Mouse (Mus musculus): ENCODE data around the gene Ms4a3. TPM values are rescaled to one million over a fixed set of nuclear protein-coding genes. Genes with fewer than 3 reads are reported as not detected.

The Ms4a3 gene
- total and polyA plus RNA-seq, 3 experiments, result 0.34 to 0.63 (median 0.51) TPM

- H3K4me2 ChIP-seq (ENCODE audit: insufficient read depth, low read depth, poor library complexity, severe bottlenecking), result peak overlapping the region; percentile 95
- TF ChIP-seq PAX5 (IDR thresholded peaks at IDR 0.05; ENCODE audit: low read length) (no peak), MAZ (IDR thresholded peaks at IDR 0.05; ENCODE audit: low read depth, low read length) (no peak), ELF1 (IDR thresholded peaks at IDR 0.05; ENCODE audit: low read depth, low read length) (peak; percentile 55; the same call in 1 of the 2 replicates), SMC3 (IDR thresholded peaks at IDR 0.05; ENCODE audit: low read depth, low read length) (no peak), ETS1 (conservative IDR thresholded peaks at IDR 0.05; ENCODE audit: low read depth, low read length) (no peak), USF2 (conservative IDR thresholded peaks at IDR 0.05; ENCODE audit: low read depth, low read length) (no peak)
- H3K9me3 ChIP-seq (replicated peaks; ENCODE audit: low read length), result no peaks in the 10 kb centered on the region
- H3K27me3 ChIP-seq (replicated peaks), result no peaks in the 10 kb centered on the region
- peak overlapping the region; percentile 28 to 48 (median 46) for H3K4me3 ChIP-seq (replicated peaks in 1 of 3; ENCODE audit: low read depth in 2 of 3, low read length in 2 of 3, poor library complexity in 1 of 3)
- peak overlapping the region; percentile 63 for H3K9ac ChIP-seq (ENCODE audit: insufficient read depth, low read depth)
- peaks cover 2 to 23% of the 10 kb centered on the region in 2 experiments; a peak in 3 of 4 replicates for H3K4me1 ChIP-seq (ENCODE audit: control insufficient read depth in 1 of 2, insufficient read depth in 2 of 2)
- dilution Hi-C loops (cut with MboI; ENCODE audit: extremely low pct_ligation_motif_present, extremely low pct_unique_long_range_greater_than_20kb, low sequenced_read_pairs) (no loop called here), in situ Hi-C loops (cut with MboI; ENCODE audit: low pct_ligation_motif_present, low pct_unique_long_range_greater_than_20kb, low sequenced_read_pairs) (loop anchor here (5.0 to 25.0 kb wide), 4 partner anchors 249 to 564 kb away; partner anchors contain the start of gene Osbp)
- H3K36me3 ChIP-seq (replicated peaks in 1 of 2; ENCODE audit: control insufficient read depth in 1 of 2, insufficient read depth in 1 of 2, low read length in 1 of 2), result no peaks in the 10 kb centered on the region
- DNase-seq (ENCODE audit: extremely low read depth), result peak; percentile 6
- no peak overlapping the region for H3K27ac ChIP-seq (ENCODE audit: insufficient read depth, low read depth)
- H3K79me2 ChIP-seq (replicated peaks; ENCODE audit: control insufficient read depth, extremely low read depth, insufficient read depth, poor library complexity, severe bottlenecking), result no peaks in the 10 kb centered on the region
These were observed 39.3 kb downstream of the Ms4a3 start for GRCm38 (mm10) chr19:11601349-11601748.

DNA sequence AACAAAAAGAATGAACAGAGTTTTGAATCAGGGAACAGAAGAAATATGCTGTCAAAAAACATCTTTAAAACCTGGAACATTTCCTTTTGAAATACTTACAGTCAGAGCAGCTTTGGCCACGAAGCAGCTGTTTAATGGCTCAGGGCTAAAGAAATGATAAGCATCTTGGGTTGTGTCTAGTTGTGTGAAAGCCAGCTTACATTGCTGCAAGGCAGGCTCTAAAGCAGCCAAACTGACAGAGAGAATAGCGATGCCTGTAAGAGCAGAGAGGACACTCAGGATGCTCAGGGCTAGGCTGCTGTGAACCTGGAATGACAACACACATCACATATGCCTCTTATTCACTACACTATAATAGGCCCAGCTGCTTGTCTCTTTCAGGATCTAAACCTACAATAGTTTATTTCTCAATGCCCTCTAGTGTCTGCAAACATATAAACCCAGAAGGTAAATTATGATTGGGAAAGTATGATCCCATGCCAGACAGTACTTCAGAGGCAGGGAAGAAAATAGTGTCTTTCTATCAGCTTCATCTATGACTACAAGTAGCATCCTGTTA is 50.7 kb downstream of the Ms4a3 start:
- dilution Hi-C loops (cut with MboI; ENCODE audit: extremely low pct_ligation_motif_present, extremely low pct_unique_long_range_greater_than_20kb, low sequenced_read_pairs), result no loop called here
- TF ChIP-seq BHLHE40 (IDR thresholded peaks at IDR 0.05; ENCODE audit: low read depth, low read length) (no peak), UBTF (IDR thresholded peaks at IDR 0.05; ENCODE audit: low read depth, low read length) (no peak), CTCF (conservative IDR thresholded peaks at IDR 0.05 in 1 of 2, IDR thresholded peaks at IDR 0.05 in 1 of 2; ENCODE audit: low read depth in 2 of 2, low read length in 2 of 2) (peak in 1 of 2 experiments; percentile 27; a peak in 2 of 4 replicates), RCOR1 (conservative IDR thresholded peaks at IDR 0.05; ENCODE audit: low read depth, low read length) (no peak), USF1 (IDR thresholded peaks at IDR 0.05; ENCODE audit: low read depth, low read length) (no peak), HCFC1 (IDR thresholded peaks at IDR 0.05; ENCODE audit: low read depth, low read length) (no peak), SMC3 (IDR thresholded peaks at IDR 0.05; ENCODE audit: low read depth, low read length) (peak; percentile 31), RAD21 (IDR thresholded peaks at IDR 0.05; ENCODE audit: low read depth, low read length) (peak; percentile 32), MYC (IDR thresholded peaks at IDR 0.05; ENCODE audit: low read depth, low read length) (no peak)
- Histone ChIP-seq H3K79me2 (replicated peaks; ENCODE audit: control insufficient read depth, extremely low read depth, insufficient read depth, poor library complexity, severe bottlenecking) (no peaks in the 10 kb centered on the region), H3K4me1 (ENCODE audit: control insufficient read depth in 1 of 2, insufficient read depth in 2 of 2) (no peaks in the 10 kb centered on the region), H3K9ac (ENCODE audit: insufficient read depth, low read depth) (no peak overlapping the region), H3K36me3 (replicated peaks in 1 of 2; ENCODE audit: control insufficient read depth in 1 of 2, insufficient read depth in 1 of 2, low read length in 1 of 2) (no peaks in the 10 kb centered on the region), H3K4me3 (replicated peaks in 1 of 3; ENCODE audit: low read depth in 2 of 3, low read length in 2 of 3, poor library complexity in 1 of 3) (no peak overlapping the region), H3K27ac (ENCODE audit: insufficient read depth, low read depth) (no peak overlapping the region), H3K9me3 (replicated peaks; ENCODE audit: low read length) (peaks cover 6% of the 10 kb centered on the region), H3K4me2 (ENCODE audit: insufficient read depth, low read depth, poor library complexity, severe bottlenecking) (no peak overlapping the region), H3K27me3 (replicated peaks) (no peaks in the 10 kb centered on the region)
- DNase-seq (ENCODE audit: extremely low read depth), result no peak
- in situ Hi-C loops (cut with MboI; ENCODE audit: low pct_ligation_motif_present, low pct_unique_long_range_greater_than_20kb, low sequenced_read_pairs), result no loop called here
